Mouse (Mus musculus) MEL-GATA-1-ER (cell line): Measurements from ENCODE around the gene Hoxa2.

Experiments used
- DNase-seq: peaks from one replicate; pipeline ENCODE4 v3.0.0-alpha.2; 2012; ENCODE audit warnings: low read depth; ENCODE audit errors: extremely low read depth

Gene Hoxa2

GRCm38 (mm10) chr6:52165441-52166370 is 1.1 kb upstream of the Hoxa2 start:
- no peak for DNase-seq

GRCm38 (mm10) chr6:52164051-52164625 is 493 bp downstream of the Hoxa2 start:
- no peak for DNase-seq

GRCm38 (mm10) chr6:52163366-52164031 is 1.1 kb downstream of the Hoxa2 start:
- no peak for DNase-seq

- no peak for DNase-seq
These were observed 1.8 kb downstream of the Hoxa2 start for GRCm38 (mm10) chr6:52162611-52163365.

GRCm38 (mm10) chr6:52162093-52162380 is 2.6 kb downstream of the Hoxa2 start:
- DNase-seq = no peak

- DNase-seq = no peak
These were observed 3.1 kb downstream of the Hoxa2 start for GRCm38 (mm10) chr6:52161336-52162092.

GRCm38 (mm10) chr6:52160511-52161335 is 3.9 kb downstream of the Hoxa2 start:
- no peak for DNase-seq

- no peak for DNase-seq
These were observed 4.7 kb downstream of the Hoxa2 start for GRCm38 (mm10) chr6:52159979-52160378.

GRCm38 (mm10) chr6:52159164-52159761 is 5.4 kb downstream of the Hoxa2 start:
- no peak for DNase-seq

GRCm38 (mm10) chr6:52158276-52159051 is 6.2 kb downstream of the Hoxa2 start, which contains the start of gene Hoxa1:
TSS of gene Hoxa1 (minus strand) at chr6:52158317.
- DNase-seq = no peak

- no peak for DNase-seq
These were observed 7.0 kb downstream of the Hoxa2 start for GRCm38 (mm10) chr6:52157466-52158275.

GRCm38 (mm10) chr6:52156551-52157200 is 8.0 kb downstream of the Hoxa2 start:
- DNase-seq = no peak

- DNase-seq = no peak
These were observed 9.2 kb downstream of the Hoxa2 start for GRCm38 (mm10) chr6:52155471-52155870.

GRCm38 (mm10) chr6:52154044-52154443 is 10.6 kb downstream of the Hoxa2 start:
- DNase-seq = no peak

- DNase-seq = no peak
These were observed 11.4 kb downstream of the Hoxa2 start for GRCm38 (mm10) chr6:52153270-52153669.

- DNase-seq = no peak
These were observed 12.1 kb downstream of the Hoxa2 start for GRCm38 (mm10) chr6:52152226-52153193.
